Mouse (Mus musculus) erythroblast, embryonic 14.5 days (primary cell): Measurements from ENCODE around the gene Ostf1.

ENCODE experiments used
- GATA1 ChIP-seq: IDR thresholded peaks from 2 replicates; pipeline ENCODE4 v1.6.1; 2012; ENCODE audit warnings: low read length, inconsistent platforms, mixed read lengths
- TAL1 ChIP-seq: IDR thresholded peaks from 3 replicates; pipeline ENCODE4 v1.6.1; 2012; ENCODE audit warnings: low read length, inconsistent platforms, mixed read lengths

- TF ChIP-seq GATA1 = no peak
- no peak for TF ChIP-seq TAL1
Observed at GRCm38 (mm10) chr19:18603011-18603410, 28.6 kb downstream of the Ostf1 start.
